Mouse (Mus musculus): ENCODE data around the gene Fam184a. TPM values are rescaled to one million over a fixed set of nuclear protein-coding genes. Genes with fewer than 3 reads are reported as not detected.

Gene Fam184a
- polyA plus RNA-seq, 1 experiment, result 3.9 TPM

DNA sequence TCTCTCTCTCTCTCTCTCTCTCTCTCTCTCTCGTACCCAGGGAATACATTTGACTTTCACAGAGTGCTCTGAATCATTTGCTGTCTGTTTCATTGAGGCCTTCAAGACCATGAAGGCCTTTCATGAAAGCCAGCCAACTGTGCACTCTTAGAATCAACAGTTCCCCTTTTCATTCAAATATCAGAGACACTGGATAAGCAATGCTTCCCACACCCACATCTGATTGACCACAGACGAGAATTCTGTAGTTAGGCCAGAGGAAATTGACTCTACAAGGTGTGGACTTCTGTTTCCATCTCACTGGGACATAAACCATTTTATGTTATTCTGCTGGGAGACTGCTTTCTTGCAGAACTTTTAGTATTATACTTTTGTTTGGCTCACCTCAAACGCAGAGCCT is 17.8 kb upstream of the Fam184a start:
- no peaks in the 10 kb centered on the region for H3K27me3 ChIP-seq (replicated peaks; ENCODE audit: control insufficient read depth, insufficient read depth, low read length)
- 66% methylated on average over 3 of the region's 3 CpGs for WGBS
- TF ChIP-seq POLR2A (IDR thresholded peaks at IDR 0.05; ENCODE audit: low read depth, low read length) (no peak), CTCF (conservative IDR thresholded peaks at IDR 0.05; ENCODE audit: insufficient read depth, insufficient read length, low read depth, low read length) (no peak)
- DNase-seq, result no peak
- H3K4me3 ChIP-seq (ENCODE audit: insufficient read depth, low read depth, low read length), result no peak overlapping the region
- no peaks in the 10 kb centered on the region for H3K36me3 ChIP-seq (ENCODE audit: control insufficient read depth, insufficient read depth, low read length)
- no peaks in the 10 kb centered on the region; the same call in 1 of the 2 replicates for H3K4me1 ChIP-seq (ENCODE audit: control insufficient read depth, insufficient read depth, low read length)
- no peak overlapping the region for H3K27ac ChIP-seq (ENCODE audit: insufficient read depth, low read depth, low read length)

DNA sequence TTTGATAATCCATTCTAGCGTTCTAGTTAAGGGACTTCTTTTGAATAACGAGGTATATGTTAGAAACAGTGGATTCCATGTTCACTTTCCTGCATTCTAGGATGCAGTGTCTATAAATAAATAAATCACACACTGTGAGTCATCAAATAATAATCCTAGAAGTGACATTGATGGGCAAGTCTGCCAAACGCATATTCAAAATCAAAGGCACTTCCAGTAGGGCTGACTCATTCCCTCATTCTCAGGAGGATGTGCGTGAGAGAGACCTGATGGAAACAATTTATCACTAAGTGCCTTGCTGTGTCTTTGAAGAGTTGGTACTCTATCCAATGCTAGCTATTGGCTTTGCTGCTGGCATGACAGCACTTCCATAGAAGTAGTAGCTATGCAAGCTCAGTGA is 14.5 kb upstream of the Fam184a start:
- Histone ChIP-seq H3K27me3 (replicated peaks; ENCODE audit: control insufficient read depth, insufficient read depth, low read length) (no peaks in the 10 kb centered on the region), H3K4me3 (ENCODE audit: insufficient read depth, low read depth, low read length) (no peak overlapping the region), H3K36me3 (ENCODE audit: control insufficient read depth, insufficient read depth, low read length) (no peaks in the 10 kb centered on the region), H3K4me1 (ENCODE audit: control insufficient read depth, insufficient read depth, low read length) (no peaks in the 10 kb centered on the region), H3K27ac (ENCODE audit: insufficient read depth, low read depth, low read length) (no peak overlapping the region)
- WGBS, result 85% methylated on average over 4 of the region's 4 CpGs
- DNase-seq, result no peak
- TF ChIP-seq POLR2A (IDR thresholded peaks at IDR 0.05; ENCODE audit: low read depth, low read length) (no peak), CTCF (conservative IDR thresholded peaks at IDR 0.05; ENCODE audit: insufficient read depth, insufficient read length, low read depth, low read length) (no peak)

DNA sequence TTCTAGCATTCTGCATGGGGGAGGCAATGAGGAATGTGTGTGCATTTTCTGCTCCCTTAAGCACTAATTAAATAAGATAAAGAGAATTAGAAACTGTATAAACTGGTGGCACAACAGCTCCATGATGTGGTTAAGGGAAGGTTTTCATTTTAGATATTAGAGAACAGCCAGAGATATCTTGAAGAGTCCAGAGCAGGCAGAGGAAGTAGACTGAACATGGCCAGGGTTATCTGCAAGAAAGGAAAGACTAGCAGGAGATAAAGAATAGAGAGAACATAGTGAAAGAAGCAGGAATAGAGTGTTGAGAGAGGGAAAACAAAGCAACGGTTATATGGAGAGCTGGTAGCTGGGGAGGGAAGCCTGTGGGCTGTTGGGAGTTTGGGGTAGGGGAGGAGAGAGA is 1.8 kb upstream of the Fam184a start:
- H3K4me1 ChIP-seq (ENCODE audit: control insufficient read depth, insufficient read depth, low read length), result peaks cover 6% of the 10 kb centered on the region; the same call in 1 of the 2 replicates
- no peaks in the 10 kb centered on the region for H3K27me3 ChIP-seq (replicated peaks; ENCODE audit: control insufficient read depth, insufficient read depth, low read length)
- H3K36me3 ChIP-seq (ENCODE audit: control insufficient read depth, insufficient read depth, low read length), result no peaks in the 10 kb centered on the region
- TF ChIP-seq CTCF (conservative IDR thresholded peaks at IDR 0.05; ENCODE audit: insufficient read depth, insufficient read length, low read depth, low read length) (no peak), POLR2A (IDR thresholded peaks at IDR 0.05; ENCODE audit: low read depth, low read length) (no peak)
- no peak overlapping the region for H3K4me3 ChIP-seq (ENCODE audit: insufficient read depth, low read depth, low read length)
- no peak overlapping the region for H3K27ac ChIP-seq (ENCODE audit: insufficient read depth, low read depth, low read length)
- DNase-seq, result no peak
- WGBS, result 79% methylated on average over 1 of the region's 1 CpGs

DNA sequence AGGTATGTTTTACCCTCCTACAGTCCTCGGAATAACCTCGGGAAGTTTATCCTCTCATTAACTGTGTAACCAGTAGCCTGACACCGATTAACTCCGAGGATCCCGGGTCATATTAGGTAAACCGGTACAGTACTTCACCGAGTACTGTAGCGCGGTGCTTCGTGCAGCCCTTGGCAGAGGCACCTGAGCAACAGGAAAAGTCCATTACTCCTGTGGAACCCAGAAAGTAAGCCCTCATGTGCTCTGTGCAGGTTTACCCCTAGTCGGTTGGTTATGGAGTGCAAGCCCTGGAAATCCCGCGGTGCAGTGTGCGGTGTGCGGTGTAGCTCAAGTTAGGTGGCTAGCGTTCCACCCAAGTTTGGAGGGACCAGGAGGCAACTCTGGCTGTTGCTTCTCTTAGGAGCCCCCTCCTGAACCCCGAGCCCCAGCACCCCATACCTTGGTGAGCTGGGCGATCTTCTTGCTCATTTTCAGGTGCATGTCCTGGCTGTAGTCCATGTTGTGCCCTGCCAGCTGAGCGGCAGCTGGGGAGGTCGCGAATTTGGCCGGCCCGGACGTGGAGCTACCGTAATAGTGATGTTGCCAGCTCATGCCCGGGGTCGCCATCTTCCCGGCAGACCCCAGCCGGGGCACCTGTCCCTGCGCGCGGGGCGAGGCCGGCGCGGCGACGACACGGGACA is 508 bp downstream of the Fam184a start:
- TF ChIP-seq POLR2A (IDR thresholded peaks at IDR 0.05; ENCODE audit: low read depth, low read length) (no peak), CTCF (conservative IDR thresholded peaks at IDR 0.05; ENCODE audit: insufficient read depth, insufficient read length, low read depth, low read length) (no peak)
- Histone ChIP-seq H3K27me3 (replicated peaks; ENCODE audit: control insufficient read depth, insufficient read depth, low read length) (no peaks in the 10 kb centered on the region), H3K36me3 (ENCODE audit: control insufficient read depth, insufficient read depth, low read length) (no peaks in the 10 kb centered on the region), H3K4me3 (ENCODE audit: insufficient read depth, low read depth, low read length) (peak overlapping the region; percentile 59), H3K27ac (ENCODE audit: insufficient read depth, low read depth, low read length) (no peak overlapping the region), H3K4me1 (ENCODE audit: control insufficient read depth, insufficient read depth, low read length) (peaks cover 6% of the 10 kb centered on the region; the same call in 1 of the 2 replicates)
- DNase-seq, result peak; percentile 61
- 3% methylated on average over 39 of the region's 39 CpGs for WGBS

DNA sequence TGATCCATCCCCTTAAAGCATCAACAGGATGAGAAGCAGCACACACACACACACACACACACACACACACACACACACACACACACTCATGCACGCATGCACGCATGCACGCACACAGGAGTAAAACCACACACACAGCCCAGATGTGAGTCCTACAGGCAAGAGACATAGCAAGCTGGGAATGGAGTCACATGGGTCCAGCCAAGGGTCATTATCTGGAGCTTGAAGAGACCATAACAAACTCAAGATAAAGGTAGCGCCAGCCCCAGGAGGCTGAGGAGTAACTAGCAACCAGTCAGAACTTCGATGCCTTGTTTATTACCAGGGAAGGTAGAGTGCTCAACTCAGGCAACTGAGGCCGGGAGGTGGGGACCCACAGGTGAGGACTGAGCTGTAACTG is 4.9 kb downstream of the Fam184a start:
- Histone ChIP-seq H3K27me3 (replicated peaks; ENCODE audit: control insufficient read depth, insufficient read depth, low read length) (no peaks in the 10 kb centered on the region), H3K27ac (ENCODE audit: insufficient read depth, low read depth, low read length) (no peak overlapping the region), H3K4me1 (ENCODE audit: control insufficient read depth, insufficient read depth, low read length) (peaks cover 6% of the 10 kb centered on the region; the same call in 1 of the 2 replicates), H3K4me3 (ENCODE audit: insufficient read depth, low read depth, low read length) (no peak overlapping the region), H3K36me3 (ENCODE audit: control insufficient read depth, insufficient read depth, low read length) (no peaks in the 10 kb centered on the region)
- no peak for DNase-seq
- TF ChIP-seq CTCF (conservative IDR thresholded peaks at IDR 0.05; ENCODE audit: insufficient read depth, insufficient read length, low read depth, low read length), result no peak
- TF ChIP-seq POLR2A (IDR thresholded peaks at IDR 0.05; ENCODE audit: low read depth, low read length), result no peak
- 92% methylated on average over 6 of the region's 6 CpGs for WGBS

DNA sequence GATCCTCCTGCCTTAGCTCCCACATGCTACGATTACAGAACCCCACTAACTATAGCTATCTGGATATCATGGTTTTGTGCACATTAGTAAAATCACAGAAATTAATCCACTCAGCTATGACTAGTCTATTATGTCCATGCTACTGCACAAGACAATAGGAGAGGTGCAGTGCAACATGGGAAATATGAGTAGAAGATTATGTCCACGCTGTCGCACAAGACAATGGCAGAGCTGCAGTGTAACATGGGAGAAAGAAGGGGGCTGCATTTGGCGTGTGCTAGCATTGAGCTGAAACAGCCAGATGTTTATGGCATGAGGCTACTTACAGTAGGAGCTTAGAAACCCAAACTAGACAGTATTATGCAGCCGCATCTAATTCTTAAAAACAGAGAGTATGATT is 8.0 kb downstream of the Fam184a start:
- WGBS, result 92% methylated on average over 5 of the region's 5 CpGs
- TF ChIP-seq POLR2A (IDR thresholded peaks at IDR 0.05; ENCODE audit: low read depth, low read length) (no peak), CTCF (conservative IDR thresholded peaks at IDR 0.05; ENCODE audit: insufficient read depth, insufficient read length, low read depth, low read length) (no peak)
- Histone ChIP-seq H3K4me1 (ENCODE audit: control insufficient read depth, insufficient read depth, low read length) (no peaks in the 10 kb centered on the region), H3K27me3 (replicated peaks; ENCODE audit: control insufficient read depth, insufficient read depth, low read length) (no peaks in the 10 kb centered on the region), H3K27ac (ENCODE audit: insufficient read depth, low read depth, low read length) (no peak overlapping the region), H3K36me3 (ENCODE audit: control insufficient read depth, insufficient read depth, low read length) (no peaks in the 10 kb centered on the region), H3K4me3 (ENCODE audit: insufficient read depth, low read depth, low read length) (no peak overlapping the region)
- no peak for DNase-seq

- Histone ChIP-seq H3K27me3 (replicated peaks; ENCODE audit: control insufficient read depth, insufficient read depth, low read length) (no peaks in the 10 kb centered on the region), H3K4me1 (ENCODE audit: control insufficient read depth, insufficient read depth, low read length) (no peaks in the 10 kb centered on the region; the same call in 1 of the 2 replicates), H3K36me3 (ENCODE audit: control insufficient read depth, insufficient read depth, low read length) (no peaks in the 10 kb centered on the region), H3K4me3 (ENCODE audit: insufficient read depth, low read depth, low read length) (no peak overlapping the region), H3K27ac (ENCODE audit: insufficient read depth, low read depth, low read length) (no peak overlapping the region)
- TF ChIP-seq POLR2A (IDR thresholded peaks at IDR 0.05; ENCODE audit: low read depth, low read length) (no peak), CTCF (conservative IDR thresholded peaks at IDR 0.05; ENCODE audit: insufficient read depth, insufficient read length, low read depth, low read length) (no peak)
- no peak for DNase-seq
Observed at GRCm38 (mm10) chr10:53740014-53740413, 10.9 kb downstream of the Fam184a start.

Data from kidney, adult 2 months (tissue).